Mouse (Mus musculus): ENCODE results near the gene Kin.

Gene Kin

DNA sequence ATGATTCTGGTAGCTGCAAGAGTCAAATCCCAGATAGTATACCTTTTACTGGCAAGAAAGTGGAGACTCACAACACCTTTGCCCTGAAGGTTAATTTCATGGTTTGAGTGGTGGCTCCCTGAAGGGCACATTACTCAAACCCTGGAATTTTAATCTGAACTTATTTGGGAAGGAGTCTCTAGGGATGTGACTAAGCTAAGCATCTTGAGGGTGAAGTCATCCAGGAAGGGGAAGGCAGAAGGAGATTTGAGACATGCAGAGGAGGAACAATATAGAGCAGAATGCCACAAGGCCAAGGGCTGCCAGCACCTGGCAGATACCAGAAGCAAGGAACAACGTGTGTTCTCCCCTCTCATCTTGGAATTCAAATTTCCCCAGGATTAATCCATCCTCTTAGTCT, 38.4 kb downstream of the Kin start:
- DNase-seq (ENCODE audit: low read depth): peak; percentile 16

DNA sequence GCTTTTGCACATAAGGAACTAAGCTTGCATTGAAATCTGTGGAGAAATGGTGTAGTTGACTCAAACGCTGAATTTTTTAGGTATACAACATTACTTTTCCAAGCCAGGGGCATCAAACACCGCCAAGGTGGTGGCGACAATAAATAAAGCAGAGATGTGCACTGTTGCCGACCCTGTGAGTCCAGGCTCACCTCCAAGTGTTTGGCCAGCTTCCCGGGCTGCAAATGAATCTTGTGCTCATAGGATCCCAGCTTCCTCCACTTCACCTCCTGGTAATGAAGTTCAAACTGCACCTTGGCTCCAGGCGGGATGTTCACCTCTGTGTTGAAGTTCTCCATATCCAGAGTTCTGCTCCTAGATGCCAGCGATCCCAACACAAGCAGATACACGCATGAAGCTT, 38.9 kb downstream of the Kin start:
- DNase-seq (ENCODE audit: low read depth): peak; percentile 14

DNA sequence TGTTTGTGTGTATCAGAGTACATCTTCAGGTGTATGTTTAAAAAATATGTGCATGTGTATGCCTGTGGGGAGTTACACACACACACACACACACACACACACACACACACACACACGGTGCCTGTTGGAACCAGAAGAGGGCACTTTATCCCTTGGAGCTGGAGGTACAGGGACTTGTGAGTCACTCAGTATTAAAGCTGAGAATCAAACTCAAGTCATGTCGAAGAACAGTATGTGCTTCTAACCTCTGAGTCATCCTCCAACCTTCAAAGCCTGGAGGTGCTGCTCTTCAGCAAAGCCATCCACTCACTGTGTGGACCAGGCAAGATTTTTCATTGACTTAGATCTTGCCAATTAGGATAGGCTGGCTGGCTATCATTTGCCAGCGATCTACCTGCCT, 41.4 kb downstream of the Kin start:
- DNase-seq (ENCODE audit: low read depth): peak; percentile 20

DNA sequence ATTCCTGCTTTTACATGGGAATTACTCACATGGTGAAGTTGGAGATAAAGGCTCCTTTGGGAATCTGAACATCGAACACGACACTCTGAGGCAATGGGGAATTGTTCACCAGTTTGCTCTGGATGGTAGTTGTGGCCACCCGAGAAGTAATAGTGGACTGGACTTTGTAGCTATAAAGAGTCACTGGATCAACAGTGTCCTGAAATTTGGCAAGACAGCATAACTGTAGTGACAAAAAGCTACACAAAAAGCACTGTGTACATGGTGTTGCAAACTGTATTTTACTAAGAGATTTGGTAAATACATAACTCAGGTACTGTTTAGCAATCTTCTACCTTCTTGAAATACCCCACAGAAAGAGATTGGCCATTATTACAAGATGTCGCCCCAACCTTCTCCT, 45.7 kb downstream of the Kin start:
- no peak for DNase-seq (ENCODE audit: low read depth)

DNA sequence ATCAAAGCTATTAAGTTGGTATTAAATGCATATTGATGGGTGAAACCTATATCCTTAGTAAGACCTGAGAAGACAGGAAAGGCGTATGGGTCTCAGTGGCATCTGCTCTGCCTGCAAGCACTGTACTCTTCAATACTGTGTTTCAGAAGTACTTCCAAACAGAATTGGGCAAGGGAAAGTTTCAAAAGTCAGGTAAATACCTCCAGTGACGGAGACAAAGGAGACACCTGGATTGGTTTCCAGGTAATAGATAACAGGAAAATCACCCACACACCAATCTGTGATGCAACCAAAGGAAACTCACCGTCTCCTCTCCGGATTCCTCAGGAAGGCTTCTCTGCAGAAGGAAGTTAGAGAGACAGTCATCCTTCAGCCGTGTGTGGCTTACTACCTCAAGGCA, 47.1 kb downstream of the Kin start:
- DNase-seq (ENCODE audit: low read depth): no peak

DNA sequence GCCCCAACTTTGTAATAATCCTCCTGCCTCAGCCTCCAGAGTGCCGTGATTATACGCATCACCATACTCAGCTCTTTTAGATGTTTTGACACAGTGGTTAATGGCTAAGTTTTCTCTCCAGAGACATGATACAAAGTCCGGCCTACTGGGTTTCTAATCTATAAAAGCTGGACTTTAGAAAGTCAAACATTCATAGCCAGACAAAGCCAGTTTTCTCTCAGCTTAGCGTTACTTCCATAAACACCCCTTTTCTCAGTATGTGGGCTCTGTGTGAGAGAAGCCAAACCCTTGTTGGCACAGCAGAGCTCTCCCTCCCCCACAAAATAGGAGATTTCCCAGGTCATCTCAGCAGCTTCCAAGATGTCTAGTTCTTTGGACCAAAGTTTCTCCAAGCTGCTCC, 48.2 kb downstream of the Kin start:
- DNase-seq (ENCODE audit: low read depth): no peak

DNA sequence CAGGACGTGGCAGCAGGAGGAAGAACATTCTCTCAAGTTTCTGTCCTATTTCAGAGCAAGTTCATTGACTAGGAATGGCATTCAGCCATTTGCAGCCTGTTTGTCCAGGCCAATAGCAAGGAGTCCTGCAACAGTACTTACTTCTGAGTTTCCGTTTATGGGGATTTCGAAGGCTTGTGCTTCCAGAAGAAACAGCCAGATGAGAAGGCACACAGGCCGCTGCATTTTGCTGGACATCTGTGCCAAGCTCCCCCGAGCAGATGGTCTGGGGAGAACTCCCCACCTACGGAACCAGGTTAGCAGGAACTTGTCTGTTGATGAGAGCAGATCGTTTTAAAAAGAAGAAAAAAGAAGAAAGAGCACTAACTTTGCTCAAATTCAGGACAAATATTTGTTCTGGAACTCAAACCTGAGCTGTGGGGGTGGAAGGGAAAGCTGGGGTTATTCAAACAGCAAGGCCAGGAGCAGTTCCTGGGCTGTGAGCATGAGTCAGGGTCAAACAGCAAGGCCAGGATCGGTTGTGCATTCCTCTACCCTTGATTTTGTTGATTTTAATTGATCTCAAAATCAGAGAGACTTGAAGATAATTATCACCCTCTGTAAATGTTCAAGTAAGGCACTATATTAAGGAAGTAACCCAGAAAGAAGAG, 50.1 kb downstream of the Kin start:
- peak; percentile 20 for DNase-seq (ENCODE audit: low read depth)

DNA sequence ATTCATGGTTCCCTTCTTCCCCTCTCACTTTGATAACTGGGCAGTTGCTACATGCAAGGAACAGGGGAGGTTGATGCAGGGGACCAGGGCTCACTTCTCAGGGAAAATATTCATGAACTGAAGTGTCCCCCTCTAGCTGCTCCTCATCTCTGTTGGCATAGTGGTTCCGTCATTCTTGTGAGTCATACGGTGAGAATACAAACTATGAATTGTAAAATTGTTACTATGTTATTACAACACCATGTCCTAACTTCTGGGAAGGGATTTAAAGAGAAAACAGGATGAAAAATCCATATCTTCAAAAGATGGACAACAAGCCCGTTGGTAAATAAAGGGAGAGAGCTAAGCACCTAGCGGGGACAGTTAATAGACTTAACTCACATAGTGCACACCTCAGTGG, 50.9 kb downstream of the Kin start, which contains the start of gene Itih2:
Gene Itih2 (minus strand): TSS at position 101 of the 400 bp plus-strand sequence.
- DNase-seq (ENCODE audit: low read depth): peak; percentile 32

DNA sequence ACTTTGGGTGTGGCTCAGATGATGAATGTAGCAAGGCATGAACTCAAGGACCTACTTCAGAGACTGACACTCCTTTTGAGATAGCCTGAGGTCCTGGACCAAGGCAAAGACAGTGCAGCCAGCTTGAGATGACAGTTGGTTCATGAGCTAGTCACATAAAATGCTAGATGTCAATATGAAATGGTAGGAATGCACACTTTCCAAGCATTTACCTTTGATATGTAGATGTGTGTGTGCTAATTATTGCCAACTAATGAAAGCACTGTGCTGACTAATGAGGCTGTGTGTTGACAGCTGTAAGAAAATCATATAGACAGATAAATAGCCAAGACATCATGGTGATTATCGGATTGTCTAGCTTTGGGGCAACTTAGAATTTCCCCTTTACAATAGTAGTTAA, 51.7 kb downstream of the Kin start:
- no peak for DNase-seq (ENCODE audit: low read depth)

DNA sequence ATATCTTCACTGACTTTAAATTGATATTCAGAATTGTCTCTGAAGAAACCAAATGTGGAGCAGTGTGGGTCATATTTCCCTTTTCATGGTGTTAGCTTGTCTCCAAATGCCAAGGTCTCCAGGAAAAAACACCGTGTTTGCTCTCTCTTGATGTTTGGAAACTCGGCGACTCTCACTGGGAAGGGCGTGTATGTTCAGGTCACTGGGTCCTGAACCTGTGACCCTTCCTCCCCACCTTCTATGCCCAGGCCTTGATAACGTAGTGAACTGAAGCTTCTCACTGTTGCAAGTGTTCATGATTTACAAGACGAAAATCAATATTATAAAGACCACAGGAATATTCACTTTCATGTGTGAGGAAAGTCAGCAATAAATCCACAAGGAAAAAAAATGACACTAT, 53.5 kb downstream of the Kin start:
- no peak for DNase-seq (ENCODE audit: low read depth)

DNA sequence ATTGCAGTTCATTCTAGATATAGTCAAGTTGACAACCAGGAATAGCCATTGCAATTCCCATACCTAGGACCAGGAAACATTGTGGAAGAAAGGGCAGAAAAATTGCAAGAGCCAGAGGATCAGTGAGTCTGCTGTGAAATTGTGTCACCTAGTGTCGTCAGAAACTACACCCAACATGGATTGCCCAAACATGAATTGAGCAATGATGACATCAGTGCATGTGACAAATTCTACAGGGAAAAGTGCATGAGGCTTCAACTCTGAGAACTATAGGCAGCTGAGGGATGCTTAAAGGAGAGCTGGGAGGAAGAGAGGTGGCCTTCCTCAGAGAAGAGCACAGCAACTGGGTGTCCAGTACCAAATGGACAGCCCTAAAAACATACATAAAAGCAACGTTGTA, 56.9 kb downstream of the Kin start:
- DNase-seq (ENCODE audit: low read depth): no peak

DNA sequence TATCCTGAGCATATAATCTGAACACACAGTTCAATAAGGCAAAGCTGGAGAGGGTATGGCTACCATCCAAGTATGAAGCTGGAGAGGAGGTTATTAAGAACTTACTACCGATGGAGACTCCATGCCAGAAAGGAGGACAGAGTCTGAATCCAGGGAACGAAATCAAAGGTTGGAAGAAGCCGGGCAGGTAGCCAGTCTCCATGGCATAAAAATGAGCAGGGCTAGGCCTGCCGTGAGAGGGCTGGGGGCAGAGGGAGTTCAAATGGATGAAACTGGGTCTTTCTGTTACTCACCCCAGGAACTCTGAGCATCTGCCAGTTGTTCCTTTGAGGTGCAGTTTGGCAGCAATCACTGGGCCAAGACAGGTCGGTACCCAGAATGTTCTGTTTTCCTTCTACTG, 60.1 kb downstream of the Kin start:
- DNase-seq (ENCODE audit: low read depth): no peak

All from NIH3T3 (cell line).